Mouse (Mus musculus): ENCODE data around the gene Map10.

Map10 gene

DNA sequence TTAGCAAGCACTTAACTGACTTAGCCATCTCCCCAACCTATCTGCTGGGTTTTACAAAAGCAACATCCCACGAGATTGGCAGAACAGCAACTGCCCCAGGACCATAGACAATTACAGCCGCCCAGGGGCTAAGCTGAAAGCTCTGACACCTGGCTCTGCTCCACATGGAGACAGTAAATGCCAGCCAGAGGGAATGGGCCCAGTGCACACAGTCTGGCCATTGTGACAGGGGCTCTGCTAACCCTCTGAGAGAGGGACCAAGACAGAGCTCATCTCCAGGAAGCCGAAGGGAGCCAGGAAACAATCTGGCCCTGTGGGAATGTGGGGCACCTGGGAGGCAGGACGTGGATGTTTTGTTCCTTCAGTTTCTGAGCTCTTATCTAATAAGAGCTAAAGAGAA lies 46.6 kb downstream of the Map10 start:
- DNase-seq (ENCODE audit: low read depth, low spot score), result no peak

DNA sequence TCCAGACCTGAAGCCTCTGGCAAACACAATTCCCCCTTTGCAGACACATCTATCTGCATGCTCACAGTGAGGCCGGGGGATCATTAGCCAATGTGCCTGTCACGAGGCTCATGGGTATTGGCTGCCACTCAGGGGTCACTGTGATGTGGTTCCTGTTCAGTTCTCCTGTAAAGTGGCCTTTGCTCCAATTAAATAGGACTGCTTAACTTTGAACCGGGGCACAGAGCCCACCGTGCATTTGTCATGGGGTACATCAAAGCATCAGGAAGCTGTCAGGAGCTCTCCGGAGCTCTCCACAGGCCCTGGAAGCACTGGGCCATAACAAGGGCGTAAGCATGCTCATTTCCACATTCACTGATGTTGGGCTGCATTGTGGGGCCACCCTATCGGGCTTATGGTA lies 47.0 kb downstream of the Map10 start:
- DNase-seq (ENCODE audit: low read depth, low spot score), result no peak

DNA sequence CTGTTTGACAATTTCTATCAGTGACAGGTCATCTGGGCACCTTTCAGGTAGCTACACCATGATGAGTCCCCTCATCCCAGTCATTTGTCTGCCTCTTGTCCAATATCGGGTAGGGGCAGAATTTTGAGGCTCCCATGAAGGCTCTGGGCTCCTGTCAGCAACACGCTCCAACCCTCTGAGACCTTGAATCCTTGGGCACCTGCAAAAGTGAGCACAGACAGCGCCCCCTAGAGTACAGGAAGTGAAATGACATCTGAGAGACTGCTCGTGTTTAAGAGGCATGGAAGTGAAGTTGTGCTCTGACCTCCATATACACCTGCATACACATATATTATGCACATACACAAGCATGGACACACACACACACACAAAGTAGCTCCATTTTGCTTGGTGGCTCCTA lies 49.3 kb downstream of the Map10 start:
- DNase-seq (ENCODE audit: low read depth, low spot score), result no peak

DNA sequence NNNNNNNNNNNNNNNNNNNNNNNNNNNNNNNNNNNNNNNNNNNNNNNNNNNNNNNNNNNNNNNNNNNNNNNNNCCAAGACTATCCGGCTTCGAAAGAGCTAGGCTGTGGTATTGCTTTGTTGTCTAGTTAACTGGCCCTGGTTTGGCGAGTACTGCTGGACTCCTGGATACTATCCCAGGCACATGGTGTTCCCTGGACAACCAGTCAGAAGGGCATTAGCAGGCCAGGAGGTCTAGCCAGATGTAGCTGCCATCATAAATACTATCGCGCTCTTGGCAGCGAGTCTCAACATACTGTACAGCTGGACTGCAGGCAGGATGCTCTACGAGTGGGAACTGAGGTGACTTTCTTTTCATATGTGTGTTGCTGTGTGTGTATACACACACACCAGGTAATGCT lies 53.1 kb downstream of the Map10 start:
- no peak for DNase-seq (ENCODE audit: low read depth, low spot score)

Data from telencephalon, adult 2 months (tissue).